Mouse (Mus musculus): ENCODE measurements around the gene Gm49711.

DNA sequence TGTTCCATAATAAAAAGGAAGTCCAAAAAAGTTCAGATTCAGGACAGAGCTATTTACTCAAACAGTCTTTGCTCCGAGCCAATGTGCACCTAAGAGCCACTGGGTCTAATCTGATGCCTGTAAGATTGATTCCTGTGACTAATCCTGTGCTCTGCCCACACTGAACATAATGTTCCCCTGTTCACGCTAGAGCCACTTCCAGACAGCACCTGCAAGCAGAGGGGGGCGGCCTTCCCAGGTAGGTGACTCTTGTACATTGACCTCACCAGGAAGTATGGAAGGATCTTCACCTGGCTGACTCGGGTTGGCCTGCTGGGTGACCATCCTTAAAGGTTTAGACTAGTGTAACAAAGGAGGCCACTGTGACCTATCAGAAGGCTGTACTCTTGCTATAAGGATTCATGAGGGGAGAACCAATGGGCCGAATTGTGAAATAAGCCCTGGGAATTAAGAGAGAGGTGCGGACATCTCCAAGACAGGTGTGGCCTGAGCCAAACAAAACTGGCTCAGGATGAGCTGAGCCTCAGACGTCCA lies 6.3 kb upstream of the Gm49711 start:
- TF ChIP-seq CTCF (IDR thresholded peaks at IDR 0.05; ENCODE audit: extremely low read depth, insufficient read depth, low read length) (no peak), POLR2A (IDR thresholded peaks at IDR 0.05; ENCODE audit: extremely low read depth, insufficient read depth, low read length) (no peak)

Measured in cortical plate, adult 2 months (tissue).